Mouse (Mus musculus) right cerebral cortex, postnatal 25 days (tissue): ENCODE measurements at regions not wholly inside any gene's neighbourhood (a gene's known extent, or its start where the extent isn't known, plus 50 kb on each side); places are given as distances from the start of the nearest gene placed in this dataset.
"Not testable (repeated sequence)": the region's sequence is repeated elsewhere in the genome, so short reads cannot be mapped to it uniquely, and the experiment has no call there.

Experiments used
- DNase-seq: peaks from one replicate; pipeline ENCODE4 v3.0.0; 2022

DNA sequence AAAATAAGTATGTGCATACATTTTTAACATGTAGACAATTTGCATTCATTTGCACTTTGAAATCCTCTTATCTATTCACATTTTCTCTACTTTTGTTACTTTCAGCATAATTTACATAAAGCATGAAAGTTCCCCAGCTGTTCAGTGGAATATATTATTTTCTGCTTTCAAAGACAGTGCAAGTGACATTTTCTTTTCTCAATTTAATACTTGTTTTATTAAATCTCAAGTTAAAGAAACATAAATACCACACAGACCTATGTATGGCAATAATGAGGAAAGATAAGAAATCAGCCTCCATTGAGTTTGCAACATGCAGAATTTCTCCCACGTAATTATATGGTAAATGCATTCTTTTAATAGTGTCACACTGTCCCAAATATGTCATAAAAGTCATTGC, 1168.1 kb upstream of the Gje1 start:
- no peak for DNase-seq

DNA sequence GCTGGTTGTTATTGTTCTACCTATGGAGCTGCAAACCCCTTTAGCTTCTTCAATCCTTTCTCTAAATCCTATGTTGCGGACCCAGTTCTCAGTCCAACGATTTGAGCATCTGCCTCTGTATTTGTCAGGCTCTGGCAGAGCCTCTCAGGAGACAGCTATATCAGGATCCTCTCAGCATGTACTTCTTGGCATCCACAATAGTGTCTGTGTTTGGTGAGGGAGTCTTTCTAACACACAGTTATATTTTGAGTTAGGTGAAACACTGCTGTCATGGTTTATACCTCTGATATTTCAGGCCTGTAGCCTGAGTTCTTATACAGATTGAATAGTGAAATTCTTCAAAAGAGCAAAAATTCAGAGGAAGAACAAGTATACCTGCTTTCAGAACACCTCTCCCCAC, 1150.0 kb upstream of the Gje1 start:
- peak; percentile 11 for DNase-seq

DNA sequence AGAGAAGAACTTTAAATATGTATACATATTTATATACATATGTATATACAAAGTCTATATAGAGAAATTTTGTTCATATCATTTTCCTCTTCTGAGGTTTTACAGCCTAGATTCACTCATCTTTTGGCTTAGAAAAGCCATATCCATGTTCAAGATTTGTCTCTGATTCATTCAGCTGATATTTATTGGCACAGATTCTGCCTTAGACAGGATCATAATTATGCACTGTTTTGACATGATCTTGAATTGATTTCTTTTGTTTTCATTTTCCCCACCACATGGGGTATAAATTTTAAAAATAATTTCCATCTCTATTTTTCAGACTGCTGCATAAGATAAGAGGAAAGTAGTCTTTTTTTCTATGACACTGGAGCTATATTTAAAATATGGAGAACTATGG, 1148.9 kb upstream of the Gje1 start:
- DNase-seq: no peak

GRCm38 (mm10) chr10:15841381-15841780, 1123.4 kb upstream of the Gje1 start:
- DNase-seq: no peak

DNA sequence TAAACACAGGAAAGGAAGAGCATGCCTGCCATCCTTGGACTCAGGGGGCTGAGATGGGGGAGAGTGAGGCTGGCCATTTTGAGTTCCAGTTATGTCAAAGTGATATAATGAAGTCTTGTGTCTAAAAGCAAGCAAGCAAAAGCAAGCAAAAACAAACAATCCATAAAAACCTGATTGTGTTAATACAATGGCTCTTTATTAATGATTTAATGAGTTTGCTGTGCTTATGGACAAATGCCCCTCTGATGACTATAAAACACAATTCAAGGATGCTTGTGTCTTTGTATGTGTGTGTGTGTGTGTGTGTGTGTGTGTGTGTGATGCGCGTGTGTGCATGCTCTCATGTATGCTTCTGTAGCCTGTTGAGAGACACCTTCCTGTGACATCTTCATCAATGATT, 1114.3 kb upstream of the Gje1 start:
- no peak for DNase-seq

GRCm38 (mm10) chr10:15825457-15825856, 1107.4 kb upstream of the Gje1 start:
- no peak for DNase-seq

DNA sequence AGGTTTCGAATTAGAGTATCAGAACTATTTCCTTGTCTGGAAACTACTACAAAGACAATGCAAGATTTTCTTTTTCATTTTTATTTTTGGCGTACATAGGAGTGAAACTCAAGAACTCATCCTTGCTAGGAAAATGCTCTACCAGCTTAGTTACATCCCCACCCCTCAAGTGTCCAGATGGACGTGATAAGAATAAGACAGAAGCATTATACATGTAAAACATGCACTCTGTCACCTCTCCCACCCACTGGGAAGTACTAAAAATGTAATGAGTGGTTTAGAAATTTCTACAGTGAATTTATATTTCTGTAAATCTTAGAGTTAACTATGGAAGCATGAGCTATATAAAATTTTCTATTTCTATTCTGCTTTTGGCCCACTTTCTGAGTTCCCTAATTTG, 1089.3 kb upstream of the Gje1 start:
- no peak for DNase-seq

DNA sequence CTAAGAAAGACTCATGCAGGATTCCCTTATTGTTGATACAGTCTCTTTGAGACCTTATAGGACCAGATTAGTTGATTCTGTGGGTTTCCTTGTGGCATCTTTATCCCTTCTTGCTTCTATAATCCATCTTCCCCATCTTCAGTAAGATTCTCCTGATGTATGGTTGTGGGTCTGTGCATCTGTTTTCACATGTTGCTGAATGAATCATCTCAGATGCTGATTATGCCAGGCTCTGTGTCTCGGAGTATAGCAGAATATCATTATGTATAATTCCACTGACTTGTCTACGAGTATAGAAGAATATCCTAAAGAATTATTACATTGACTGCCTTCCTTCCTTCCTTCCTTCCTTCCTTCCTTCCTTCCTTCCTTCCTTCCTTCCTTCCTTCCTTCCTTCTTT, 1087.8 kb upstream of the Gje1 start:
- no peak for DNase-seq

DNA sequence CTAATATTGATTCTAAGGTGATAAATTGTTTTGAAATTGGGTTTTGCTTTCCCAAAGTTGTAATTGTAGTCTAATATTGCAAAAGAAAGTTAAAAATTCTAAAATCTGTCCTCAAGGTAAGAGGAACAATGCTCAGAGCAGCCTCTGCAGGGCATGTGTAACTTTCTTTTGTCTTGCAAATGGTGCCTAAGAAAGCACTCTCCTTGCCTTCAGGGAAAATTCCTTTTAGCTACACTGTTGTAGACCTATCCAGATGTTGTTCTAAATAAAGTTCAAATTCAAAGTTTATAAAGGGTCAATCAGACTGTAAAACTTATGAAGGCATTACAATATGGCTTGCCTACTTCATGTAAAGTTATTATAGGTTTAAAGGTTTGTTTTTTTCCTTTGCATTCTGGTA, 1075.2 kb upstream of the Gje1 start:
- DNase-seq: not testable (repeated sequence)

DNA sequence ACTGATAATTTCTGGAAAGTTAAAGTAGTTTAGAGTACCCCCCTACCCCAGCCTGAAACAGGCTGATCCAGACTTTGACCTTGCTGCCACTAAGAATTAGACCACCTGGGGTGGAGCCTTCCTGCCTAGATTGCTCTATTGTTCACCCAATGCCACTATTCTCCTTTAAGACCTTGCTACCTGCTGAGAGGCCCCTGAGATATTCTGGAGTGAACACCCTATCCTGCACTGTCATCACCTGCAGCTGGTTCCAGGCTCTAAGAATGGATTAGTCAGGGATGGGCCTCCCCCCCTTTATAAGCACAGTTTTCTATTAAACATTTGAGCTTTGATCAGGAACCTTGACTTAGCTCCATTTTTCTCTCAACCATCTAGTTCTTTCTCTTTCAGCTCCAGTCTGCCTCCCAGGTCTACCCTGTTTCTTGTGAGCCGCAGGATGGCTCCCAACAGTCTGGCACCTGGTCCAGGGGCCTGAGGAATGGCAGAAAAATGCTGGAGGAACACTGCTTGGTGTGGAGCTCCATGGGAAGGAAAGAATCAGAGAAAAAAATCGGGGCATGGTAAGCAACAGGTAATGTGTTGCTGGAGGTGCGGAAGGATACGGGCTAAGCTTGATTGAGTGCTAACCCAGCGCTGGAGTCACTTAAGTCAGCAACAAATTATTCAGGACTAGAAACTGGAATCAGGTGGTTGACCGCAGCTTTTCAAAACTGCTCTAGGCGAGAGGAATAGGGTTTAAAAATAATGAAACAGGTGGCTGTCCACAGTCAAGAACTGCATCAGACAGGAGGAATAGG, 1073.7 kb upstream of the Gje1 start:
- no peak for DNase-seq

- no peak for DNase-seq
Measured at GRCm38 (mm10) chr10:15759983-15760723, 1042.1 kb upstream of the Gje1 start.

- no peak for DNase-seq
Measured at GRCm38 (mm10) chr10:15759576-15759975, 1041.6 kb upstream of the Gje1 start.

DNA sequence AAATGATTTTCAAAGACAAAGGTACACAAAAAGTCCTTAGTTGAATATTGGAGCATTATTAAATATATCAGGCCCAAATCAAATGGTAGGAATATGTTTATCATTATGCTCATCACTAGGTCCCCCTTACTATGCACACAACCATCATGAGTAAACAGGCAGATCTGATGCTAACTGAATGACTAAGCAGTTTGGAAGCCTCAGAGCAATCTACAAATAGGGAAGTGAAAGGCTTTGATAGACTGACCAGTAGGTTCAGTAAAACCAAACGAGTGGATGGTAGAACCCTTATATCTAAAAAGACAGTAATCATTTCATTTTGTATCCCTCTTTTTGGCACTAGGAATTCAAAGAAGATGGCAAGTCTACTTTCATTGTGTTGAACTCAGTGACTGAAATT, 1039.5 kb upstream of the Gje1 start:
- DNase-seq: no peak

- DNase-seq: no peak
Measured at GRCm38 (mm10) chr10:15746866-15747265, 1028.9 kb upstream of the Gje1 start.

DNA sequence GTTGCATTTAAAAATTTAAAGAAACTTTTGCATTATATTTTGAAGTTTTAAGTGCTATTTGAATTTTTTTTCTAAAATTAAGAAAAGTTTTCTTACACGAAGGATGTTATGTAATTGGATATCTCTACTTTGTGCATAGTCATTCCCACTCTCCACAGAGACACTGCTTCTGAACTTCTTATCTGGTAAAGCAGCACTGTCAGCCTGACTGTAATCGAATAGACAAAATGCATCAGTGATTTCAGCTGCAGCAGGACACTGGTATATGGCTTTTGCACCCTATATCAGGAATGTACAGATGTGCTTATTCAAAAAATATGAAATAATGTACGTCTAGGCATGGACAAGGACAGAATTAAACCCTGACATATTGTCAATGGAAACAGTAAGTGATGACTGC, 1020.6 kb upstream of the Gje1 start:
- no peak for DNase-seq

DNA sequence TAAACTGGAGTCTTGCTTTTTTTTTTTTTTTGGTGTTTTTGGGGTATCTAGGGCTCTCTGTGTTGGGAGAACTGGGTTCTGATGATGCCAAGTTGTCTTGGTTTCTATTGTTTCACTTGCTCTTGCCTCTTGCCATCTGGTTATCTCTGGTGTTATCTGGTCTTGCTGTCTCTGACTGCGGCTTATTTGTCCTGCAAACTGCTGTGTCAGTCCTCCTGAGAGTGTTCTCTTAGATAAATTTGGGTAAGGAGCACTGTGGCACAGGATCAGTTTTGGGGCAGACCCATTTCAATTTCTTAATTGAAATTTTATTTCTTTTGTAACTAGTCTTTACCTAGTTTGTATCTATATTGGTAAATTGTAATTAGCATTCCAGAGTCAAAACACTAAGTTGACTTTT, 1013.3 kb upstream of the Gje1 start:
- no peak for DNase-seq

DNA sequence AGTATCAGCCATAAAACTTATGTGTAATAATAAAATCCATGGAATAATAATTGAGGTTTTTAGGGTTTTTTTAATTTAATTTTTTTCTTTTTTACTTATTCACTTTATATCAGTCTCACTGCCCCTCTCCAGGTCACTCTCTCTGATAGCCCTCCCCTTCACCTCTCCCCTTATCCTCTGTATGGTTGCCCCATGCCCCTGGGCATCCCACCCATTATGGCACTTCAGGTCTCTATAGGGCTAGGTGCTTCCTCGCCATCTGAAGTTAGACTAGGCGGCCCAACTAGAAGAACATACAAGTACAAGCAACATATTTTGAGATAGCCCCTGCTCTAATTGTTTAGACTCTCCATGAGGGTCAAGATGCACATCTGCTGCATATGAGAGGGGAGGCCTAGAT, 979.9 kb upstream of the Gje1 start:
- no peak for DNase-seq

DNA sequence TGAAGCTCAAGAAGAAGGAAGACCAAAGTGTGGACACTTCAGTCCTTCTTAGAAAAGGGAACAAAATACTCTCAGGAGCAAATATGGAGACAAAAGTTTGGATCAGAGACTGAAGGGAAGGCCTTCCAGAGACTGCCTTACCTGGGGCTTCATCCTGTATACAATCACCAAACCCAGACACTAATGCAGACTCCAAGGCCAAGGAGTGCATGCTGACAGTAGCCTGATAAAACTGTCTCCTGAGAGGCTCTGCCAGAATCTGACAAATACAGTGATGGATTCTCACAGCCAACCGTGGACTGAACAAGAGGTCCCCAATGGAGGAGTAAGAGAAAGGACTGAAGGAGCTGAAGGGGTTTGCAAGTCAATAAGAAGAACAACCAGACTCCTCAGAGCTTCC, 979.0 kb upstream of the Gje1 start:
- no peak for DNase-seq

- not testable (repeated sequence) for DNase-seq
Measured at GRCm38 (mm10) chr10:15671638-15672037, 953.6 kb upstream of the Gje1 start.
